Mouse (Mus musculus) duodenum, adult 2 months (tissue): Measurements from ENCODE around the gene Gm17361. TPM values are rescaled to one million over a fixed set of nuclear protein-coding genes. Genes with fewer than 3 reads are reported as not detected.

Source experiments
- polyA plus RNA-seq: library from polyadenylated mRNA; depleted of rRNA; stranded (reverse); fragments of >200 nt; gene quantifications from 2 replicates; pipeline ENCODE4 v1.2.3, GENCODE M21; 2012; ENCODE audit warnings: low replicate concordance; rRNA removed

The Gm17361 gene
- not detected in 2 replicates for polyA plus RNA-seq

DNA sequence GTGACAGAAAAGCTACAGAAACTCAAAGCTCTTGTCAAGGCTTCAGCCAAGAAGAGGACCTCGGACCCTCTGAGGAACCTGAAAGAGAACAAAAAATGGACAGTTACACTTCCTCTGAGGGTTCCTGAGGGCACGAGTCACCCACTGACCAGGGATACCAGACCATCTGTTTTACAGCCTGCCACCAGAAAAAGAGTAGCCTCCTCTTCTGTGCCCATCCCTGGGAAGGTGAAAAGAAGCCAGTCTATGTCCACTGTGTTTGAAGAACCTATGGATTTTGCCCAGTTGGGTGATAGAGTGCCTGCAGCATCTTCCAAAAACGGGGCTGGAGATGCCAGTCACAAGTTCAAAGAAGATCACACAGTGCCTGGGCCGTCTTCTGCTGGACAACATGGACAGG is at the start of gene Gm17361:
Gene Gm17361 (plus strand): TSS at position 301 of the 400 bp plus-strand sequence.

